Mouse (Mus musculus) ES-E14 (cell line): ENCODE measurements around the gene Actb.

Experiments used
- HCFC1 ChIP-seq: IDR thresholded peaks from 2 replicates; pipeline ENCODE4 v1.6.1; 2012; ENCODE audit warnings: low read length, inconsistent platforms, borderline replicate concordance; ENCODE audit not compliant: insufficient read depth
- MAFK ChIP-seq: IDR thresholded peaks from 2 replicates; pipeline ENCODE4 v1.6.1; 2014; ENCODE audit warnings: mild to moderate bottlenecking, low read depth, low read length, inconsistent platforms; ENCODE audit not compliant: insufficient read depth

- no peak for TF ChIP-seq HCFC1
- TF ChIP-seq MAFK, result no peak
Observed at GRCm38 (mm10) chr5:142917402-142917801, 10.8 kb upstream of the Actb start.
